Mouse (Mus musculus) limb, embryonic 12.5 days (tissue): ENCODE data around the gene Mapk11. TPM values are rescaled to one million over a fixed set of nuclear protein-coding genes. Genes with fewer than 3 reads are reported as not detected.
A peak's percentile ranks its signal among the peaks of the same experiment; 100 is the strongest.

Source experiments
- ATAC-seq: fragments of 200-750 bp; cut with Nextera tagmentation; 2 replicates; pipeline ENCODE4 v1.8.0; 2017; ENCODE audit warnings: low read depth, moderate TSS enrichment; ENCODE audit not compliant: insufficient number of reproducible peaks, insufficient read depth, low FRiP score, low TSS enrichment
- H3K27ac ChIP-seq: fragments of 300-500 bp; sonication (generic); 2 replicates; pipeline ENCODE4 v1.5.1; 2016; ENCODE audit warnings: mild to moderate bottlenecking, moderate library complexity
- H3K27me3 ChIP-seq: fragments of 300-500 bp; sonication (generic); 2 replicates; pipeline ENCODE4 v1.6.1; 2016; ENCODE audit warnings: mild to moderate bottlenecking, moderate library complexity
- H3K36me3 ChIP-seq: fragments of 300-500 bp; sonication (generic); 2 replicates; pipeline ENCODE4 v1.6.1; 2016; ENCODE audit warnings: mild to moderate bottlenecking, moderate library complexity
- H3K4me1 ChIP-seq: fragments of 300-500 bp; sonication (generic); replicated peaks from 2 replicates; pipeline ENCODE4 v1.6.1; 2016
- H3K4me2 ChIP-seq: fragments of 300-500 bp; sonication (generic); 2 replicates; pipeline ENCODE4 v1.6.1; 2016; ENCODE audit warnings: mild to moderate bottlenecking, moderate library complexity
- H3K4me3 ChIP-seq: fragments of 300-500 bp; sonication (generic); replicated peaks from 2 replicates; pipeline ENCODE4 v1.5.1; 2016; ENCODE audit warnings: mild to moderate bottlenecking
- H3K9ac ChIP-seq: fragments of 300-500 bp; sonication (generic); replicated peaks from 2 replicates; pipeline ENCODE4 v1.6.1; 2016; ENCODE audit warnings: mild to moderate bottlenecking, moderate library complexity
- H3K9me3 ChIP-seq: fragments of 300-500 bp; sonication (generic); 2 replicates; pipeline ENCODE4 v1.6.1; 2016; ENCODE audit warnings: mild to moderate bottlenecking, moderate library complexity
- WGBS: fragments of 180-500 bp; shearing (Covaris S2); methylation state at CpG from one replicate; pipeline ENCODE4 v1.1.7; 2016; 5-methylcytosine and 5-hydroxymethylcytosine counted together
- polyA plus RNA-seq: library from polyadenylated mRNA; unstranded; fragments of >200 nt; fragmentation: Nextera tagmentation; extraction: Ambion mirVana; gene quantifications from 2 replicates; pipeline ENCODE4 v1.2.1, GENCODE M21; 2016

The Mapk11 gene
- polyA plus RNA-seq, 1 experiment from 2014 or later = 13.6 TPM

- H3K27ac ChIP-seq = peak within 1 kb of the TSS; percentile 92
- peak; percentile 83 for ATAC-seq
- under 1% methylated on average over 66 of the region's 72 CpGs for WGBS
These were observed 31.3 kb upstream of the Mapk11 start, which contains the start of gene Plxnb2 for GRCm38 (mm10) chr15:89180571-89181229. Gene Plxnb2, minus strand, starts transcription at chr15:89180788.

GRCm38 (mm10) chr15:89180081-89180541 is 30.7 kb upstream of the Mapk11 start:
- peak overlapping the region; percentile 93 for H3K4me2 ChIP-seq
- H3K9ac ChIP-seq = peak overlapping the region; percentile 91
- H3K9me3 ChIP-seq = no peaks in the 10 kb centered on the region
- WGBS = 1% methylated on average over 26 of the region's 26 CpGs
- H3K36me3 ChIP-seq = peaks cover 8% of the 10 kb centered on the region; the same call in 1 of the 2 replicates
- H3K27me3 ChIP-seq = no peaks in the 10 kb centered on the region
- peak overlapping the region; percentile 92 for H3K27ac ChIP-seq
- ATAC-seq = no peak
- peaks cover 64% of the 10 kb centered on the region for H3K4me1 ChIP-seq
- peak overlapping the region; percentile 89 for H3K4me3 ChIP-seq

More at GRCm38 (mm10) chr15:89180571-89181229, 31.3 kb upstream of the Mapk11 start, which contains the start of gene Plxnb2:
- Histone ChIP-seq H3K27me3 (no peaks in the 10 kb centered on the region), H3K36me3 (peaks cover 14% of the 10 kb centered on the region), H3K9me3 (no peaks in the 10 kb centered on the region), H3K4me1 (peaks cover 63% of the 10 kb centered on the region), H3K9ac (peak within 1 kb of the TSS; percentile 91), H3K4me2 (peak within 1 kb of the TSS; percentile 93), H3K4me3 (peak within 1 kb of the TSS; percentile 89)

- Histone ChIP-seq H3K9me3 (no peaks in the 10 kb centered on the region), H3K9ac (peak overlapping the region; percentile 91), H3K4me1 (peaks cover 64% of the 10 kb centered on the region), H3K27me3 (no peaks in the 10 kb centered on the region), H3K36me3 (peaks cover 5% of the 10 kb centered on the region; the same call in 1 of the 2 replicates), H3K4me3 (peak overlapping the region; percentile 89), H3K4me2 (peak overlapping the region; percentile 93), H3K27ac (peak overlapping the region; percentile 92)
- no peak for ATAC-seq
- 7% methylated on average over 6 of the region's 6 CpGs for WGBS
These were observed 30.2 kb upstream of the Mapk11 start for GRCm38 (mm10) chr15:89179630-89179964.

GRCm38 (mm10) chr15:89178954-89179629 is 29.7 kb upstream of the Mapk11 start:
- ATAC-seq = peak; percentile 44; the same call in 1 of the 2 replicates
- Histone ChIP-seq H3K36me3 (no peaks in the 10 kb centered on the region; the same call in 1 of the 2 replicates), H3K27ac (peak overlapping the region; percentile 92), H3K4me1 (peaks cover 69% of the 10 kb centered on the region), H3K9me3 (no peaks in the 10 kb centered on the region), H3K9ac (peak overlapping the region; percentile 91), H3K27me3 (no peaks in the 10 kb centered on the region), H3K4me3 (peak overlapping the region; percentile 89), H3K4me2 (peak overlapping the region; percentile 93)
- WGBS = 2% methylated on average over 16 of the region's 16 CpGs

- H3K9me3 ChIP-seq = no peaks in the 10 kb centered on the region
- WGBS = 75% methylated on average over 7 of the region's 7 CpGs
- H3K36me3 ChIP-seq = no peaks in the 10 kb centered on the region
- ATAC-seq = no peak
- peak overlapping the region; percentile 92 for H3K27ac ChIP-seq
- H3K4me1 ChIP-seq = peaks cover 77% of the 10 kb centered on the region
- H3K4me2 ChIP-seq = peak overlapping the region; percentile 93
- peak overlapping the region; percentile 89 for H3K4me3 ChIP-seq
- peak overlapping the region; percentile 91; the same call in 1 of the 2 replicates for H3K9ac ChIP-seq
- no peaks in the 10 kb centered on the region for H3K27me3 ChIP-seq
These were observed 28.9 kb upstream of the Mapk11 start for GRCm38 (mm10) chr15:89178260-89178860.

- Histone ChIP-seq H3K4me1 (peaks cover 82% of the 10 kb centered on the region), H3K9me3 (no peaks in the 10 kb centered on the region), H3K27ac (0 out of 2 replicates have a peak overlapping the region, but pooled peaks have one; percentile 92), H3K27me3 (no peaks in the 10 kb centered on the region), H3K4me3 (peak overlapping the region; percentile 89; the same call in 1 of the 2 replicates), H3K36me3 (no peaks in the 10 kb centered on the region), H3K9ac (no peak overlapping the region), H3K4me2 (peak overlapping the region; percentile 93)
- ATAC-seq = no peak
- whole genome bisulfite sequencing = 76% methylated on average over 3 of the region's 4 CpGs
These were observed 28.3 kb upstream of the Mapk11 start for GRCm38 (mm10) chr15:89177576-89178259.

- Histone ChIP-seq H3K4me3 (peak overlapping the region; percentile 15; the same call in 1 of the 2 replicates), H3K9me3 (no peaks in the 10 kb centered on the region), H3K4me1 (peaks cover 82% of the 10 kb centered on the region), H3K27ac (0 out of 2 replicates have a peak overlapping the region, but pooled peaks have one; percentile 4), H3K27me3 (no peaks in the 10 kb centered on the region), H3K36me3 (no peaks in the 10 kb centered on the region), H3K4me2 (peak overlapping the region; percentile 93), H3K9ac (peak overlapping the region; percentile 27; the same call in 1 of the 2 replicates)
- no peak for ATAC-seq
- WGBS = 14% methylated on average over 5 of the region's 5 CpGs
These were observed 27.7 kb upstream of the Mapk11 start for GRCm38 (mm10) chr15:89177121-89177520.

- no peaks in the 10 kb centered on the region for H3K9me3 ChIP-seq
- ATAC-seq = no peak
- 0 out of 2 replicates have a peak overlapping the region, but pooled peaks have one; percentile 23 for H3K27ac ChIP-seq
- WGBS = 82% methylated on average over 13 of the region's 13 CpGs
- no peak overlapping the region for H3K4me2 ChIP-seq
- no peaks in the 10 kb centered on the region for H3K36me3 ChIP-seq
- H3K4me1 ChIP-seq = peaks cover 89% of the 10 kb centered on the region
- no peak overlapping the region for H3K9ac ChIP-seq
- H3K27me3 ChIP-seq = no peaks in the 10 kb centered on the region
- no peak overlapping the region for H3K4me3 ChIP-seq
These were observed 26.2 kb upstream of the Mapk11 start for GRCm38 (mm10) chr15:89175411-89176155.

- no peak overlapping the region for H3K9ac ChIP-seq
- peaks cover 5% of the 10 kb centered on the region; the same call in 1 of the 2 replicates for H3K36me3 ChIP-seq
- peak overlapping the region; percentile 100 for H3K4me2 ChIP-seq
- H3K27me3 ChIP-seq = no peaks in the 10 kb centered on the region
- WGBS = 56% methylated on average over 11 of the region's 11 CpGs
- H3K9me3 ChIP-seq = no peaks in the 10 kb centered on the region
- no peak for ATAC-seq
- H3K4me3 ChIP-seq = no peak overlapping the region
- peaks cover 96% of the 10 kb centered on the region for H3K4me1 ChIP-seq
- 0 out of 2 replicates have a peak overlapping the region, but pooled peaks have one; percentile 23 for H3K27ac ChIP-seq
These were observed 25.5 kb upstream of the Mapk11 start for GRCm38 (mm10) chr15:89174889-89175339.

GRCm38 (mm10) chr15:89173906-89174214 is 24.4 kb upstream of the Mapk11 start:
- Histone ChIP-seq H3K36me3 (peaks cover 10% of the 10 kb centered on the region), H3K27me3 (no peaks in the 10 kb centered on the region), H3K4me3 (peak overlapping the region; percentile 59), H3K4me2 (peak overlapping the region; percentile 100), H3K27ac (no peak overlapping the region), H3K4me1 (peaks cover 98% of the 10 kb centered on the region), H3K9me3 (no peaks in the 10 kb centered on the region), H3K9ac (peak overlapping the region; percentile 74; the same call in 1 of the 2 replicates)
- WGBS = under 1% methylated on average over 15 of the region's 15 CpGs
- peak; percentile 39 for ATAC-seq
